Mouse (Mus musculus) bone marrow macrophage, adult 2 months (primary cell): ENCODE data around the gene Zfp128. TPM values are rescaled to one million over a fixed set of nuclear protein-coding genes. Genes with fewer than 3 reads are reported as not detected.
"Not testable (repeated sequence)": the region's sequence is repeated elsewhere in the genome, so short reads cannot be mapped to it uniquely, and the experiment has no call there.

Source experiments
- H3K27ac ChIP-seq: 2 replicates; pipeline ENCODE4 v1.5.1; 2012; ENCODE audit warnings: low read depth, low read length; ENCODE audit not compliant: insufficient read depth
- H3K4me1 ChIP-seq: 2 replicates; pipeline ENCODE4 v1.6.1; 2012; ENCODE audit warnings: low read length; ENCODE audit not compliant: control insufficient read depth, insufficient read depth
- H3K4me3 ChIP-seq: 2 replicates; pipeline ENCODE4 v1.5.1; 2012; ENCODE audit warnings: mild to moderate bottlenecking, low read length, moderate library complexity; ENCODE audit not compliant: insufficient read depth
- CTCF ChIP-seq: IDR thresholded peaks from 2 replicates; pipeline ENCODE4 v1.5.1; 2012; ENCODE audit warnings: low read depth, mild to moderate bottlenecking, low read length, moderate library complexity
- POLR2A ChIP-seq: IDR thresholded peaks from 2 replicates; pipeline ENCODE4 v1.6.1; 2012; ENCODE audit warnings: mild to moderate bottlenecking, low read depth, low read length, borderline replicate concordance
- polyA plus RNA-seq: library from polyadenylated mRNA; stranded (reverse); fragments of >200 nt; gene quantifications from 2 replicates; pipeline ENCODE4 v1.2.4, GENCODE M21; 2012; ENCODE audit not compliant: missing spikeins, insufficient read depth, insufficient read length

Gene Zfp128
- polyA plus RNA-seq, result 2.8 and 3.4 TPM in 2 replicates

DNA sequence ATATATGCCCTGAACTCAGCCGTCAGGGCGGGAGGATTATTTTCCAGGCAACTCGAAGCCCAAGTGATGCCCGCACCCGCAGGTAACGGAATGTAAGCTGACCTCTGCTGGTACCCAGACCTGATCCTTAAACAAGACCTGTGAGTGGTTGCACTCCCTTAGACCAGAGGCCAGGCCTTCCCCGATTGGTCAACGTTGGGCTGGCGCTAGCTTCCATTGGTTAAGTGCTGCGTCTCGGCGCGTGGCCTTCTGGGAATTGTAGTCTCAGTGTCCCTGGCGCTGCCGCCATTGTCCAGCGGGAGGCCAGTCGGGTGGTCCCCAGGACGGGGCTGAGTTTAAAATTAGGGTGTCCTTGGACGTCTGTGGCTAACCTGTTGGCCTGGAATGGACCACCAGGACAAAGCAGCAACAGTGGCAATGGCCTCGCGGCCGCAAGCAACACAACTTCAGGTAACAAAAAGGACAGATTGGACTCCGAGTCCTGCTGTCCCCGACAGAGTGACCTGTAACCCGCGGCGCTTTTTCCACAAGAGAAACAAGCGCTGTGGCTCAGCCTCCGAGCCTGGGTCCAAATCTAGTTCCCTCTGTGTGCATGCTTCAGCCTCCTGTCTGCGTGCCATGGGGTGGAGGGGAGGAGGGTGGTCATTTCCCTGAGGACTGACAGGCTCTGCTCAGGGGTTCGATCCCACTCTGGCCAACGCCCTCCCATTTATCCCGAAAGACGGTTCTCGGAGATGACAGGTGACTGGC is at the start of gene Zfp128:
Gene Zfp128 (plus strand): TSS at position 267 of the 750 bp plus-strand sequence.
- H3K4me1 ChIP-seq, result peaks cover 11% of the 10 kb centered on the region
- TF ChIP-seq POLR2A (no peak), CTCF (0 out of 2 replicates have a peak, but pooled peaks have one; percentile 28)
- H3K27ac ChIP-seq, result no peak within 1 kb of the TSS
- H3K4me3 ChIP-seq, result peak within 1 kb of the TSS; percentile 67

DNA sequence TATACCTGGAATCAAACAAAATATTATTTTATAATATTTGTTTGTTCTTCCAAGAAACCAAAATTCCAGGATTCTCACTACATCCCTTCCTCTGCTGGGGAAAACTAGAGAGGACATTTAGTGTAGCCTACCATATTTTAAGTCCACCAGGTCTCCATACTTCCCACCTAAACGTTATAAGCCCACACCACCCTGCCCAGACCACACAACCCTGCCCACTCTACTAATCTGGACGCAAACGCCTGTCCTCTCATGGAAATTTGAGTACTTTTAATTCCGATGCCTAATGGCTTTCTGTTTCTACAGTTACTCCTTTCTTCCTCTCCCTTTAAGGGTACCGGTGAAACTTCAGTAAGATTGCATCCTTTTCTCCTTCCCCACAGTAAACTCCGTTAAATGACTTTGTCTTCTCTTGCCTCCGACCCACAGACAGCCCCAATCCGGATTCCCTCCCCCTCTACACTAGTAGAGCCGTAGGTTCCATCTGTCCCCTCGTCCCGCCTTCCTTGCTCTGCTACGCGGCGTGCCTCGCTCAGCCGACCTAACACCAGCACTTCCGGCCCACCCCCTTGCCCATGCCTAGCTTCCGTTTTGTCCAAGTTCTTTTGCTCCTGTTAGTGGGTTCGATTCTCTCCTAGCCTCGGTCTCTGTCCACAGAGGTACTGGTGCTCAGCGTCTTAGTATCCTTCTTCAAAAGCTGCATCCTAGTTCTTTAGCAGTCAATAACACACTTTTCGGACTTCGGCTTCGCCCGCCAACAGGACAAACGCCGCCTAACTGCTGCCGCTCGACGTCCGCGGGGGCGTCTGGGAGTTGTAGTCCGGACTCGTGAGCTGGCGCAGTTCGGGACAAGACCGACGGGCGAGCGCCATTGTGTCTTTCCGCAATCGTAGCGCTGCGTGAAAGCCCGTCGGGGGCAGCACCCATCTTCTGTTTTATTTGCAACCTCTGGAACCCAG is 46.5 kb upstream of the Zfp128 start, which contains the start of gene Zfp110:
Gene Zfp110 (plus strand): TSS at position 600 of the 959 bp plus-strand sequence.
- no peaks in the 10 kb centered on the region for H3K4me1 ChIP-seq
- TF ChIP-seq CTCF, result no peak
- 0 out of 2 replicates have a peak, but pooled peaks have one; percentile 59 for TF ChIP-seq POLR2A
- peak within 1 kb of the TSS; percentile 78 for H3K27ac ChIP-seq
- peak within 1 kb of the TSS; percentile 78 for H3K4me3 ChIP-seq

DNA sequence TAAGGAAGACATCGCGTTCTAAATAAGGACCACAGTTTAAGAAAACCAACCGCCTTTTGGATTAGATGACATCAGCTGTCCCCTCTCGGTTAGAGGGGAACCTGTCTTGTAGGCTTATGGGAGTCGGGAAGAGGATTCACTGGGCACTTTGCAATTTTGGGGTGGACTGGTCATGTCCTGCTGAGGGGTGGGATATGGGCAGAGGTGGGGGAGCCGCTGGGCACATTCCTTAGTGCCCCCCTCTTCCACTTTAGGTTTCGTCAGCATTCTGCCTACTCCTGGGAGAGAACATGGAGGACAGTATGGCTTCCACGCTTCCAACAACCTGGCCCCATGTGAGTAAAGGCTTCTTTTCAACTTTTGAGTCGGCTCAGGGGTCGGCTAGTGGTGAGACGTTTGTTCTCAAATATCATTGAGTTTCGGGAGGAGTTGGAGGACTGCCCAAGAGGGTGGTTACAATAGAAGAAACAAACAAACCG is 45.7 kb upstream of the Zfp128 start:
- TF ChIP-seq POLR2A (no peak), CTCF (0 out of 2 replicates have a peak, but pooled peaks have one; percentile 11)
- Histone ChIP-seq H3K4me3 (peak overlapping the region; percentile 78), H3K27ac (peak overlapping the region; percentile 78), H3K4me1 (no peaks in the 10 kb centered on the region)

DNA sequence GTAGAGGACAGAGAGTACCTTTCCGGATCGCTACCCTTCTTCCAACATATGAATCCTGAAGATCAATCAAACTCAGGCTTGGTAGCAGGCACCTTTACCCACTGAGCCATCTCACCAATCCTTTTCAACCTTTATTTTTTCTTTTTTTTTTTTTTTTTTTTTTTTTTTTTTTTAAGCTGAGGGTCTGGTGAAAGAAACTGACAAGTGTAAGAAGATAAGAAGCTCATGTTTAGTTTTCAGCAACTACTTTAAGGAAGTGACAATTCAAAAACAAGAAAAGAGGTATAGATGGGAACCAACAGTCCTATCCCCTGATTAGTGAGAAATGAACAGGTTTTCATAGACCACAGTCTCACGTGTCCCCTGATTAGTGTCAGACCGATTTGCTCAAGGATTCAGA is 45.2 kb upstream of the Zfp128 start:
- H3K27ac ChIP-seq, result no peak overlapping the region
- TF ChIP-seq POLR2A (no peak), CTCF (no peak)
- no peaks in the 10 kb centered on the region for H3K4me1 ChIP-seq

DNA sequence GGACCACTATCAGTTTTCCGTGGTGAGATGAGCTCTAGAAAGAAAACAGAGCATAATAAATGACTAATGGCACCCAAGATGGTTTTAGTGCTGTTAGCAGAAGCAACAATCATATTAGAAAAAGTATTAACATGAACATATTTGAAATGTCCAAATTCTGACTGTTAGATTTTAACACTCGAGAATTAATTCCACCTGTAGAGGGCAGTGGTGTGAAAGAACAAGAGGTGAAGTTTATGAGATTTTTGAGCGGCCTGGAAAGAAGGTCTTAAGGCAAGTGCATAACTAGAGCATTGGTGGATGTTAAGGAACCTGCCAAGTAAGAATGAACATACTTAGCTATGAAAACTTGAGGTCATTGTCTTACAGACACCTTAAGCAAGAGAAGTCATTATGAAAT is 6.7 kb upstream of the Zfp128 start:
- no peak for TF ChIP-seq CTCF
- TF ChIP-seq POLR2A, result no peak
- Histone ChIP-seq H3K4me3 (no peak overlapping the region), H3K27ac (no peak overlapping the region), H3K4me1 (no peaks in the 10 kb centered on the region)

More for the DNA sequence above, 45.2 kb upstream of the Zfp128 start:
- peak overlapping the region; percentile 78 for H3K4me3 ChIP-seq

DNA sequence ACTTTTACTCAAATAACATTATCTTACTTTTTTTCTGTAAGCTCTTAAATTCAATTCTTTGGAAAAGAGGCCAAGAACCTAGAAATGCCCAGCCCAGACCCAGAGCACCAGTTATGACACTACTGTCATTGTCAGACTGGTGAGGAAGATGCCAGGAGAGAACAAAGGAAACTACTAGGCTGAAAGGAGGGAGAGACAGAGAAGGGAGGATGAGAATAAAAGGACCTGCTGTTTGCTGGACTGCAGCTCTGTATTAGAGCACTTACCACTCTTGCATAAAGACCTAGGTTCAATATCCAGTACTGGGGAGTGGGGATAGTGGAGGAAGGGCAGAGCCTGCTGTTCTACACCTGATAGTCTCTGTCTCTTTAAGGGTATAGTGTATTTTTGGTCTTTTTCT is 941 bp upstream of the Zfp128 start:
- Histone ChIP-seq H3K4me3 (no peak overlapping the region), H3K27ac (no peak overlapping the region), H3K4me1 (peaks cover 11% of the 10 kb centered on the region)
- TF ChIP-seq POLR2A (no peak), CTCF (no peak)

DNA sequence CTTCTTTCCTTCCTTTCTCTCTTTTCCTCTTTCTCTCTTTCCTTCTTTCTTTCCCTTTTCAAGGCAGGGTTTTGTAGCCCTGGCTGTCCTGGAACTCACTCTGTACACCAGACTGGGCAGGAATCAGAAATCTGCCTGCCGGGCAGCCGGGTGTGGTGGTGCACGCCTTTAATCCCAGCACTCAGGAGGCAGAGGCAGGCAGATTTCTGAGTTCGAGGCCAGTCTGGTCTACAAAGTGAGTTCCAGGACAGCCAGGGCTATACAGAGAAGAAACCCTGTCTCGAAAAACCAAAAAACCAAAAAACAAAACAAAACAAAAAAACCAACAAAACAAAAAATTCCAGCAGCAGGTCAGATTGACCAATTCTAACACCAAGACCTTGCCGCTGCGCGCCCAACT is 480 bp upstream of the Zfp128 start:
- H3K4me1 ChIP-seq, result peaks cover 11% of the 10 kb centered on the region
- not testable (repeated sequence) for H3K27ac ChIP-seq
- peak overlapping the region; percentile 67 for H3K4me3 ChIP-seq

DNA sequence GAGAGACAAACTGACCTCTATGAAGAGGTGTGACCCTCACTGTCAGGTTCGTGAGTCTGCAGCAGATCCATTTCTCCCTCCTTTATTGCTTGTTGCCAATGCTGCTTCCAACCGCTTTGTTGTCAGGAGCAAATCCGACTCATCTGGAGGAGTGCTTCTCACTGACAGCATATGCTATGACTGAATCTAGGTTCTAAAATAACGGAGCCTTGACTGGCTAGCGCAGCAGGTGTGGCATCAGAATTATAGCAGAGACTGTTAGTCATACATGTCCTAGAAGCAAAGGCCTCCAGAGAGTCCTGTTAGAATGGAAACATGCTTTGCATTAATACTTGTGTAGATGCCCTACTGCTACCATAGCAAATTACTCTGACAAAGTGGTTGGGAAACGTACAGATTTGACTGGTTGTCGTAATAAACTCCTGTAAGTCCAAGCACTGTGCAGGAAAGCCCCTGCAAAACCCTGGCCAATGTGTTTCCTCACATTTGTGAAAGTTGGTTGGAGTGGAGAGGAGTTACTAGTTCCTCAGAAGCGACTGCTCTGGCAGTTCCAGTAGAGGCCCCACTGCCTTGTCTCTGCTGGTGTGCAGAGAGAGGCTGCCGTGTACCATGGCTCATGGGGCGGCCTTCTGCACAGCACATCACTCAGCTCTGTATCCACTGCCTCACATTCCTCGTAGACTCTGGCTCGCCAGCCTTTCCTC is 5.7 kb downstream of the Zfp128 start:
- TF ChIP-seq CTCF, result no peak
- no peak for TF ChIP-seq POLR2A
- Histone ChIP-seq H3K27ac (no peak overlapping the region), H3K4me3 (no peak overlapping the region), H3K4me1 (peaks cover 11% of the 10 kb centered on the region)

DNA sequence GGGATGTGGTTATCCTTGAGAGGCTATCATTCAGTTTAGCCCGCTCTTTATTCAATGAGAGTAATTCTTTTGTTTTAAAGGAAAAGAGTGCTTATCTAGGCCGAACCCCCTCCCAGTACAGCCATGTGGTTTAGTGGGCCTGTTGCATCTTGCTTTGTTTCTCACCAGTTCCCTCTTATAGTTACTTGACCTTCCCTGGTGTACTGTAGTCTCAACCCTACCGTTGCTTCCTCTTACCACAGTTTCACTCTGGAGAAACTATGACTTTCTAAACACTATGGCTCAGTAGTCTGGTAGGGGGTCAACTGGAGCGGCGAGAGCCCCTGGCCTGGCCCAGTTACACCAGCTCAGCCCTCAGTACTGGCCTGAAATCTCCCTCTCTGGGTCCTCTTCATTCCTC is 6.6 kb downstream of the Zfp128 start:
- TF ChIP-seq CTCF (no peak), POLR2A (no peak)
- Histone ChIP-seq H3K4me3 (no peak overlapping the region), H3K4me1 (peaks cover 7% of the 10 kb centered on the region; the same call in 1 of the 2 replicates), H3K27ac (no peak overlapping the region)
